Mouse (Mus musculus) right cerebral cortex, adult 2 months (tissue): Measurements from ENCODE around the gene Pex11a.

Experiments
- DNase-seq, 2 experiments: peaks; one replicate each; pipeline ENCODE4 v3.0.0; 2021 to 2022; ENCODE audit warnings: low spot score in 2 of 2

The Pex11a gene

GRCm38 (mm10) chr7:79738913-79739312 is 4.0 kb downstream of the Pex11a start:
- DNase-seq = no peak

DNA sequence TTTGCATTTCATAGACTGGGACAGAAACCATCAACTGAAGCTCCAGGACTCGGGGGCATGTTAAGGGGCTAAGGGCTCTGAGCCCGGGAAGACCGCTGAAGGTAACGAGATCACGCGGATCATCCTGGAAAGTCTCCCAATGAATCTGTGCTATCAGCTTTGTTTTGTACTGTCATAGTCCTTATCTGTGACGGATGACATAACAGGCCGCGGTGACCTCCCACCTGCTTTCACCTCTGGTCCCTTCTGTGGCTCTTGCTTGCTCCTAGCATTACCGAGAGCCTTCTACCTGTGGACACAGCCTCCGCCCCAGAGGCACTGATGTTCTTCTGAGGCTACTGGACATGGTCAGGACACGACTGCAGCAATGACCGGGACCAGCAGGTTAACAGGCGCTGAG is 6.4 kb downstream of the Pex11a start:
- no peak for DNase-seq

- no peak for DNase-seq
These were observed 8.4 kb downstream of the Pex11a start for GRCm38 (mm10) chr7:79734563-79734962.

DNA sequence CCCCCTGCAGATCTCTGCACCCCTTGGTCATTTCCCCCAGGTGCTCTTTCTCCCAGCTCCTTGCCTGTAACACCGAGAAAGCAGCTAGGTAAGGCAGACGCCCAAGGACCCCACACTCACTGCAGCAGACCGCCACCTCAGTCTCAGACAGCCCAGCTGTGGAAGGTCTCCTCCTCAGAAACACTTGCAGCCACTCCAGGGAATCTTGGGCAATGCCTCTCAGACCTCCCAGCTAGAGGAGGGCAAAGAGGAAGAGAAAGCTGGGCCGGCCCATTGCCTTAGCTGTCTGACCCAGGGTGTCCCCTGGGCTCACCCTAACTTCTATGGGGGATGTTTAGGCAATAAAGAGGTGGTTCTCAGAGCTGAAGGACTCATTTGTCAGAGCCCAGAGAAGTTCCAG is 10.3 kb downstream of the Pex11a start, which contains the start of gene Plin1:
Gene Plin1 (minus strand): TSS at position 282 of the 400 bp plus-strand sequence.
- no peak for DNase-seq

DNA sequence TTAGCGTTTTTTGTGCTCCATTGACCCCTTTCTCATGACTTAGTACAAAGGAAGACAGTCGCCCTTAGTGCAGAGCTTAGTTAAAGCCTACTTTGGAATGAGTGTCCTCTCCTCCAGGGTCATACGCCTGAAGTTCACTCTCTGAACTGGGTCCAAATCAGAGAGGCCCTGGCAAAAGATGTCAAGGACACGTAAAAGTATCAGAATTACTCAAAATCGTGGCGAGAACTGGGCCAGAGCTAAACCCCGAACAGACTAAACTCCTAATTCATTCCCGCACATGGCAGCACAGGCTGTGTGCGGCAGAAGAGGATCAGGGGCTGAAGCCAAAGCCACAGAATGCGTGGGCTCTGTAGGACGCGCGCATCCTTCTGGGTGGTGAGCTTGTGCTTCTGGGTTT is 11.5 kb downstream of the Pex11a start:
- no peak for DNase-seq

DNA sequence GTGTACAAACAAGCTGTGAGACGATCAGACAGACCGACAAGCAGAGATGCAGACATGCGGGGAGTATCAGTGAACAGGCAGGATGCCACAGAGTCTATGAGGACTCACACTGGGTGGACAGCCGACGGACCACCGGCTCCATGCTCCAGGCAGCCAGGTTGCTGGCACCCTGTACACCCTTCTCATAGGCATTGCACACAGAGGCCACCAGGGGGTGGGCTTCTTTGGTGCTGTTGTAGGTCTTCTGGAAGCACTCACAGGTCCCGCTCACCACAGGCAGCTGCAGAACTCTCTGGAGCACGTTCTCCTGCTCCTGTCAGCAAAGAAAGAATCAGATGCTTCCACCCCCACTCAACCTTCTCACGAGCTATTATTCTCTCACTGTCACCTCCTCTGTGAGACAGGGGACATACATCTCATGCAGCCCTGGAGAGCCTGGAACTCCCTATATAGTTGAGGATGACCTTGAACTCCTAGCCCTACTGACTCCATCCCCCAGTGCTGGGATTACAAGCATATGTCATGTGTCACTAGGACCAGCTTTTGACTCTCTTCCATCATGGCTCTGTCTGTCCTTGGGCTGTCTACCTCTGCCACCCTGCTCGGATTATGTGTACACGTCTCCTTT is 13.1 kb downstream of the Pex11a start:
- no peak for DNase-seq

DNA sequence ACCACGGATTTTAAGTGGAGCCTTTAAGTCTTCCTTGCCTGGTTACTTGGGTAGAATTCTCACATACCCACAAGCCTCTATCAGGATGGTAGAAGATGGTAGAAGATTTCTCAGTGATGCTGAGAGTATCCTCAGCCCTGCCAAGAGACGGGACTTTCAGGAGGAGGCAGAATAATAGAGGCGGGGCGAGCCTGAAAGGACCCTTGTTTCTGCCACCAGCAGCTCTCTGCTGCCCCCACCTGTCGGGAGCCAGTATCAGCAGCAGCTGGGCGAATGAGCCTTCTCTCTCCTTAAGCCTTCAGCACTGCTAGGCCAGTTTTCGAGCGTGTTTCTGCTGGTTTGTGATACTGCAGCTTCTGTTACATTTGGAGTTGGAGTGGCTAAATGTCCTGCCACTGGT is 13.8 kb downstream of the Pex11a start:
- DNase-seq = peak; percentile 71 to 72

GRCm38 (mm10) chr7:79728219-79728618 is 14.7 kb downstream of the Pex11a start:
- DNase-seq = peak; percentile 53 to 60

- DNase-seq = peak; percentile 60 to 68
These were observed 15.8 kb downstream of the Pex11a start for GRCm38 (mm10) chr7:79727091-79727490.

DNA sequence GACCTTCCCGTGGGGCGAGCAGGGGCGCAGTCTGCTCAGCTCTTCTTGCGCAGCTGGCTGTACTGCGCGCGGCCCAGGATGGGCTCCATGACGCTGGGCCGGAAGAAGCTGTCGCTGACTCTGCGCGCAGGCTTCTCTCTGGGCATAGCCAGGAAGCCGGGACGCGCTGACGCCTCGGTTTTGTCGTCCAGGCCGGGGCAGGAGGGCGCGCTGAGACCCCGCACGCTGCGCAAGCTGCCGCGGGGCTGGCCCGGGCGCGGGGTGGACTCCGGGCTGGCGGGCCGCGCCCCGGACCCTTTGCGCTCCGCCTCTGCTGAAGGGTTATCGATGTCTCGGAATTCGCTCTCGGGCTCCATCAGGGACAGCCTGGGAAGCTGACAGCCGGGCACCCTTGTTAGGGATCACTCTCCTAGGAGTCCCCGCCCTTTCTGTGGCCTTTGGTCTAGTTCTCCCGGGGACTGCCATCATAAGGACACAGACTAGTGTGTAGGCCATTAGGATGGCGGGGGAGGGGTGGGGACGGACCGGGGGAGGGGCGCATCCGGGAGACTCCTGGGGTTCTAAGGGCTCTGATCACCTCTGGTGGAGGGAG is 21.4 kb downstream of the Pex11a start:
- DNase-seq = peak; percentile 30 to 50

DNA sequence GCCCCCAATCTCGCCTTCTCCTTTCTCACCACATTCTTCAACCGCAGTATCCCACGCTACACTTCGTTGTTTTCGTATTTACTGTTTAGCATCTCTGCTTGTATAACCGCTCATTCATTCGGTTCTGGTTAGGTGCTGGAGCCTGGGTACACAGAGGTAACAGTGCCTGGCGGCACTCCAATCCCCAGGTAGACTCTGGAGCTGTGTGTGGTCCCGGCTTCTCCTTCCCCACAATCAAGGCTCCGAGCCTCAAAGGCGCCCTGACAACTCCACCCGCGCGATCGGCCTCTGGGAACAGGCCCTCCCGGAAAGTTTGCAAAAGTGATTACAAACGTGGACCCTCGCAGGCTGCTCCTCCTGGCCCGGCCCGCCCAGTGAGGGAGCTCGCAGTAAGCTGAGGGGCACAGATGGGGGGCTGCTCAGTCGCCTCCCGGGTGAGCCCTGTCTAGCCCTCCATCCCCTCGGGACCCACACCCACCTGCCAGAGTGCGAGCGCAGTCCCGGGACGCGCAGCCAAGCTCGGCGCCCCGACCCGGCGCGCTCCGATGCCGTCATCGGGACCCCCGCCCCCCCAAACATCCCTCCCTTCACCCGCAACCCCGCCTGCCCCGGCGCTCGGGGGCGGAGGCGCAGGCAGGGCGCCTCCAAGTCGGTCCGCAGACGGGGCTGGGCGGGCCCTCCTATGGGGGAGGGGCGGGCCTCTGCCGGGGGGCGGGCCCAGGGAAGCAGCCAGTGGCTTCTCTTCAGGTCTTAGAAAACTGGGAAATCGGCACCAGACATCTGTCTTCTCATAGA is 27.5 kb downstream of the Pex11a start, which contains the start of gene Kif7:
Gene Kif7 (minus strand): TSS at position 534 of the 795 bp plus-strand sequence.
- DNase-seq = no peak

- DNase-seq = no peak
These were observed 32.1 kb downstream of the Pex11a start for GRCm38 (mm10) chr7:79710831-79711230.

- peak; percentile 31 to 53 for DNase-seq
These were observed 32.8 kb downstream of the Pex11a start for GRCm38 (mm10) chr7:79710130-79710607.

DNA sequence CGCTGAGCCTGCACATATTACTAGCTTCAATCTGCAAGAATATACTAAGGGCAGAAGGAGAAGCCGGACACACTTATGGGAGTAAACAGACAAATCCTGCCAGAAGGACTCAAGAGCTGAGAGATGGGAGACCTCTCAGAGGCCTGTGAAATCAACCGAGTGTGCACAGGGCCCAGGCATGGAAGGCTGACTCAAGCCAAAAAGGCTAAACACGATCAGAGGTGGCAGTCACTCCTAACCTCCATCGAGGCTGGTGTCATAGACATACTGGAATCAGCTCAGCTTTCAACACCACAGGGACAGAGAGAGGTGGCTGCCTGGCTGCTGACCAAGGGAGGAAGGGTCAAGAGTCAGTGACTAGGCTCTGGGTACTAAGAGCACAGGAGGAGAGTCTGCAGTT is 37.7 kb downstream of the Pex11a start:
- DNase-seq = no peak

DNA sequence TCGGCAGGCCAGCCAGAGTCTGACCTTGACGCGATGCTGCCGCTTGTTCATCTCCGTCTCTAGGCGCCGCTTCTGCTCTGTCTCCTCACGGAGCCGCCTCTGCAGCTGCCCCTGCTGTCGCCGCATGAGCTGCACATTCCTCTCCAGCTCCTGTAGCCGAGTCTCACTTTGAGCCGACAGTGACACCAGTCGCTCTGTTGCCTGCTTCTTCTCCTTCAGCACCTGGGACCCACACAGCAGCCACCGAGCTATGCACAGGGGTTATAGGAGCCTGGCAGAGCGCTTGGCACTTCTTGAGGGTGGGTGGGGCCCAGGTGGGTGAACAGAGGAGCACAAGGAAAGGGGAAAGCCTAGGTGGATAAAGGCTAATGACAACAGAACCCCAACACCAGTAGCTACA is 40.2 kb downstream of the Pex11a start:
- DNase-seq = no peak

- DNase-seq = no peak
These were observed 46.4 kb downstream of the Pex11a start for GRCm38 (mm10) chr7:79696495-79696894.
